Mouse (Mus musculus) adrenal gland, postnatal 14 days (tissue): ENCODE results near the gene Olig2. TPM values are rescaled to one million over a fixed set of nuclear protein-coding genes. Genes with fewer than 3 reads are reported as not detected.
A peak's percentile ranks its signal among the peaks of the same experiment; 100 is the strongest.
"Not testable (repeated sequence)": the region's sequence is repeated elsewhere in the genome, so short reads cannot be mapped to it uniquely, and the experiment has no call there.

ENCODE experiments used
- DNase-seq: peaks from one replicate; pipeline ENCODE4 v3.0.0; 2021; ENCODE audit warnings: mixed read lengths
- total RNA-seq: library from RNA; stranded (reverse); gene quantifications from 2 replicates; pipeline ENCODE4 v1.2.3, GENCODE M21; 2021

Olig2 gene
- total RNA-seq, 1 experiment from 2014 or later: not detected

GRCm38 (mm10) chr16:91226883-91227759 lies 1.9 kb downstream of the Olig2 start:
- DNase-seq: no peak

- DNase-seq: no peak
Observed at GRCm38 (mm10) chr16:91227760-91228043, 2.4 kb downstream of the Olig2 start.

GRCm38 (mm10) chr16:91228238-91229071 lies 3.2 kb downstream of the Olig2 start:
- DNase-seq: no peak

- no peak for DNase-seq
Observed at GRCm38 (mm10) chr16:91229072-91229348, 3.8 kb downstream of the Olig2 start.

GRCm38 (mm10) chr16:91229643-91230042 lies 4.4 kb downstream of the Olig2 start:
- no peak for DNase-seq

- DNase-seq: no peak
Observed at GRCm38 (mm10) chr16:91231781-91232469, 6.7 kb downstream of the Olig2 start.

- no peak for DNase-seq
Observed at GRCm38 (mm10) chr16:91232470-91233240, 7.4 kb downstream of the Olig2 start.

GRCm38 (mm10) chr16:91233241-91233944 lies 8.1 kb downstream of the Olig2 start:
- DNase-seq: no peak

GRCm38 (mm10) chr16:91239024-91239423 lies 13.8 kb downstream of the Olig2 start:
- DNase-seq: no peak

- peak; percentile 1 for DNase-seq
Observed at GRCm38 (mm10) chr16:91246292-91246691, 21.0 kb downstream of the Olig2 start.

- not testable (repeated sequence) for DNase-seq
Observed at GRCm38 (mm10) chr16:91255419-91256164, 30.3 kb downstream of the Olig2 start.

- DNase-seq: no peak
Observed at GRCm38 (mm10) chr16:91258956-91259355, 33.7 kb downstream of the Olig2 start.

- no peak for DNase-seq
Observed at GRCm38 (mm10) chr16:91260861-91261260, 35.6 kb downstream of the Olig2 start.

GRCm38 (mm10) chr16:91262467-91263220 lies 37.4 kb downstream of the Olig2 start:
- no peak for DNase-seq

GRCm38 (mm10) chr16:91265972-91266371 lies 40.7 kb downstream of the Olig2 start:
- peak; percentile 81 for DNase-seq

GRCm38 (mm10) chr16:91268724-91269452 lies 43.6 kb downstream of the Olig2 start:
- no peak for DNase-seq

GRCm38 (mm10) chr16:91269468-91270211 lies 44.4 kb downstream of the Olig2 start, which contains the start of gene Olig1:
Olig1 (plus strand) TSS chr16:91269772.
- peak; percentile 80 for DNase-seq

- DNase-seq: no peak
Observed at GRCm38 (mm10) chr16:91270212-91270971, 45.1 kb downstream of the Olig2 start.
